Mouse (Mus musculus) G1E-ER4 (cell line): ENCODE results near the gene Nhlrc4. TPM values are rescaled to one million over a fixed set of nuclear protein-coding genes. Genes with fewer than 3 reads are reported as not detected.

Experiments
- GATA1 ChIP-seq: IDR thresholded peaks from one replicate; pipeline ENCODE4 v1.8.0; 2012; ENCODE audit warnings: low read length, inconsistent platforms
- polyA plus RNA-seq: library from polyadenylated mRNA; stranded (reverse); fragments of >175 nt; gene quantifications from 2 replicates; pipeline ENCODE4 v1.2.3, GENCODE M21; 2012

The Nhlrc4 gene
- polyA plus RNA-seq, 1 experiment, result 0.31 TPM

DNA sequence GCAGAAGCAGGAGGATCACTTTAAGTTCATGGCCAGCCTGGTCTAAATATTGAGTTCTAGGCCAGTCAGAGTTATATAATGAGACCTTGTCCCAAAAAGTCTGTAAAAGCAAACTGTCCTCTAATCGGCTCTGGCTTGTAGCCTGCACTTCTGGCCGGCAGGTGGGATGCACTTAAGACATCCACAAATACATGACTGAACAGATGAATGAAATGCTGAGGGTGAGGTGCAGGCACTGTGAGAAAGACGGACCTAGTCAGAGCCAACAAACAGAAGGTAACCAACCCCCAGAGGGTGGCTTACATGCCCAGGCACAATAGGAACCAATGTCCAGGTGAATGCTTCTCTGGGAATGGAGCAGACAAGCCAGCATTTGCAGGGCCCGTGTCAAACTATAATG lies 30.5 kb downstream of the Nhlrc4 start:
- no peak for TF ChIP-seq GATA1

DNA sequence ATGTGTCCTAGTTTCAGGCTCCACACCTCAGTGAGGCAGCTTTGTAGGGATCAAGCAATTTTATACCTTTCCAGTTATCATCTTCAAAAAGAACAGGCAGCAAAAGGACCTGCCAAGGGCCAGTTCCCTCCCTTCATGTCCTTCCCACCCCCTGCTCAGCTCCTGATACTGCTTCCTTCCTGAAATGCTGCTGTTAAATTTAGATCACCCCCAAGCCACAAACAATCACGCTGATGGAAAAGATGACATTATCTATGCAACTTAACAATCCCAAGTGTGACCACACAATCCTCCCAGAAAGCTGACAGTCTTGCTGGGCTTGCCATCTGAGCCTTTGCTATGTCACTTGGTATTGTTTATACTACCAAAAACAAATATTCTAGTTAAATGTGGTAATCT lies 30.9 kb downstream of the Nhlrc4 start:
- peak; percentile 43 for TF ChIP-seq GATA1

DNA sequence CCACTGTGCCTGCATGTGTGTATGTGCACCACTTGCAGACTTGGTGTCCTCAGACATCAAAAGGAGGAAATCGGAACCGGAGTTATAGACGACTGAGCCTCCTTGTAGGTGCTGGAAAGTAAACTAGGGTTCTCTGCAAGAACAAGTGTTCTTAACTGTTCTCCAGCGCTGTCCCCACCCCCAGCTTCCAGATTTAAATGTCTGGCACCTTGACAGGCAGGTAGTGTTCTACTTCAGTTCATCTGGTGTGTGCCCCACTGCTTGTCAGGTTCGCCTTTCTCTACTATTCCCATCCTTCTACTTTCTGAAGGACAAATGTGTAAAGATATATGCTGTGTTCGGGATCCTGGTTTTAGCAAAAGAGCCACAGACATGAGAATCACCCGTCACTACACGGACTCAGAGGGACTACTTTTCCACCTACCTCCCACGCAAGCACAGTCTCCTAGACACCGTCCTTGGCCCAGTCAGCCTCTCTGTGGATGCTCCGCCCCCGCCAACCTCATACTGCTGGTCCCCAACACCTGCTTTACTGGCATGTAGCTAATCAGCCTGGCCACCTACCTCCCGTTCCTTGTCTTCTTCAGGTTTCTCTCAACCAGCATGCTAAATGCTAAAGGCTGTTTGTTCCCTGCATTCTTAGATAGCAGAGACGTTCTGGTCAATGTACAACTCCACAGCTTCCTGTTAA lies 31.4 kb downstream of the Nhlrc4 start:
- TF ChIP-seq GATA1, result no peak

DNA sequence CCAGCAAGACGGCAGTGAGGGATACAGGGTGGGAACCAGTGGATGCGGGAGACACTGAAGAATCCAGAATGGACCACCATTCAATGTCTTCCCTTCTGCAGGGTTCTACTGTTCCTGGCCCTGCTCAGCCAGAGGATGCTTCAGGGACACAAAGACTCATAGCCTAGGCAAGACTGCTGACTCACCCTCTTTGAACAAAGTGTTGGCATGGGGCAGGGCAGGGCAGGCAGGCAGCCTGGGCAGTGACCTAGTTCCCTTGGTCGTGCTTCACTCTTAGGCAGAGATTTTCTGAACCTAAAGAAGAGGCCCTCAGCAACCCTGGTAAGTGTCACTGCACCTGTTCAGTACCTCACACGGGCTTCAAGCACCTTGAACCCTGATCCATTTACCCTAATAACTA lies 32.9 kb downstream of the Nhlrc4 start:
- TF ChIP-seq GATA1, result no peak

DNA sequence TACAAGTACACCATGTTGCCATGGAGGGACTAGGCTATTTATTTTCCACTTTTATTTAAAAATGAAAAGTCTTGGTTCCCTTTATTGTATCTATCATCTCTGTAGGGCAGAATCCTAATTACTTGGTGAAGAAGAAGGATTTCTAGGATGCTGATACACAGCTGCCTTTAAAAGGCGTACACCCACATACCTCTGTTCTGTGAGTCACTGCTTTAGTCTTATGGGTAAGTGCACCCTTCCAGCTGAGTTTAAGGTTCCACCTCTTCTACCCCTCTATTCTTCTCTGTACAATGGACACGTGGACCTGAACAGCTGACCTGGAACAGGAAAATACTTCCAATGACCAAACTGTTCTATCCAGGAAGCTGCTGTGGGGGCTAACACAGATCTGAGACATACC lies 37.1 kb downstream of the Nhlrc4 start:
- TF ChIP-seq GATA1, result no peak

DNA sequence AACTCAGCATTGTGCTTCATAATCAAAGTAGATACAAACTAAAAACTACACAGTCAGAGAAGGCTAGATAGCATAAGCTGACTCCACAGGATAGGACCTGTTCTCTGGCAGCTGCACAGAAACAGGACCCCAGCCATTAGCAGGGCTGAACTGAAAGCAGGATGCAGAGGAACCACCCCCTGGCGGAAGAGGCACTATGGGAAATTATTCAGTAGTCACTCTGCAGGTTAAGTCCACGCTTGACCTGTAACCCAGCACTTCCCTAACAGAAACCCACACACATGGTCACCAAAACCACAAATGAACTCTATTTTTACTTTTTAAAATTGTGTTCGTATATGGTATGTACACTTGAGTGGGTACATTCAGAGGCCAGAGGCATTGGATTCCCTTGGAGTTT lies 41.7 kb downstream of the Nhlrc4 start:
- no peak for TF ChIP-seq GATA1

DNA sequence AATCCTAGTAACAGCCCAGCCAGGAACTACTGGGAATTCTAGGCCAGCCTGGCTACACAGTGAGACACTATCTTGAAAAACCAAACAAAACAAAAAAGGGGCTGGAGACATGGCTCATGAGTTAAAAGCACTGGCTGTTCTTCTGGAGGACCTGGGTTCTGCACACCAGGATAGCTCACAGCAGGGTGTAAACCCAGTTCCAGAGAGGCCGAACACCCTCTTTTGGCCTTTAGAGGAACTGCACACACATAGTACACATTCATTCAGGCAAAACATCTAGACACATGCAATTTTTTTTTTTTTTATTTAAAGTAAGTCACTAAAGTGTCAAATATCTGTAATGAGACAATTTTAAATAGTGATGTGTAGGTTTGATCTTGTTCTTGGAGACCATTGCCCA lies 44.6 kb downstream of the Nhlrc4 start:
- TF ChIP-seq GATA1, result no peak

DNA sequence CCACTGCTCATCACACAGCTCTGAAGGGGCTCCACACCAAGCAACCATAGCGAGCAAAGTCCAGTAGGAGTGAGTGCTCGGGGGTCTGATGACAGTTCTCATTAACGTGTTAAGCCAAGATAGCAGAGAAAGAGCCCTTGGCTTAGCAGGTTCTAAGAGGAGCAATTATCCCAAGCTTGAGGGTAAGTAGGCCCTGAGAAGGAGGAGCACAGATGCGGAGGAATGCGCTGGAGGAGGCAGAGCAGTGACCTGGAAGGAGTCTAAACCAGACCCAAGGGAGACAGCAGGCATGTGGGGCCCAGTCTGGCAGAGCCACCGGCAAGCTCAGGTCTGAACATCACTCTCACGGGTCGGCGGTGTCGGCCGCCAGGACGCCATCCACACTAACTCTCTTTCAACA lies 48.9 kb downstream of the Nhlrc4 start:
- TF ChIP-seq GATA1, result no peak

DNA sequence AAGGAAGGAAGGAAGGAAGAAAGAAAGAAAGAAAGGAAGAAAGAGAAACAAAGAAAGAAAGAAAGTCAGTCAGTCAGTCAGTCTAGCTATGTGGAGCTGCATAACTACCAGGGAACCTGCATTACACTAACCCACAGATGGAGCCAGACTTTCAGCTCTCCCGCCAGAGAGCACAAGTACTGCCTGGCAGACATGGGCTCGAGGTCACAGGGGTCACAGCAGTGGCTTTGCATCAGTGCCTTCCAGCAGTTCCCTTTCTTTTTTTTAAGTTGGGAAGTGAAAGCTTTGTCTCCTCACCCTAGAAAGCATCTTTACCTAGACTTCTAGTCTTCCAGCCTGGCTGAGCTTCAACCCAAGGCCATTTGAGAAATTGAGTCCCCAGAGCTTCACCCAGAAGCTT lies 49.3 kb downstream of the Nhlrc4 start:
- TF ChIP-seq GATA1, result no peak

DNA sequence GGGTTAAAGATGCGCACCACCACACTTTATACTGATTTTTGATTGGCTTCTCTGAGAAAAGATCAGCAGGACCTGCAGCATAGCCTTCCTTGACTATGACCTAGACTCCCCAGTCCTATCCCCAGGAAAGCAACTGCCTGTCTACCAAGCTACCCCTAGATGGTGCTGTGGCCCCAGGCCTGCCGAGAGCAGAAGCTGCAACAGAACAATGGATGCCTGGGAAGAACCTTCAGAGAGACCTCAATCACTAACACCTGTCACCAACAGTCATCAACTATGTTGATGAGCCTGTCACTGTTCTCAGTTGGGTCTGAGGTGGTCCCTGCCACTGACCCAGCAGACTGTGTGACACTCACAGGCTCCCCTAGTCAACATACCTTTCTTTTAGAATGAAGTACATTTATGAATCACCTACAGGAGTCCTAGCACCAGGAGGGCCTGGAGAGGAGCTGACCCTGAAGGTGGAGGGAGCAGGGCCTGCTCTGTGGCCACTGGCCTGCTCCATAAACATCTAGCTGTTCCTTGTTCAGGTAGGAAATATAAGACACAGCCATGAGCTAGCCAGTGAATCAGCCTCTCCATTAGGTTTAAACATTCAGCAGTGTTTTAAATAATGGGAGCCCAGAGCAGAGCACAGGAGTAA lies 50.7 kb downstream of the Nhlrc4 start:
- TF ChIP-seq GATA1, result no peak

Other genes starting within 250 kb of the Nhlrc4 start
- not detected in 2 replicates for gene Gng13, start 227.8 kb downstream of the Nhlrc4 start, polyA plus RNA-seq
- gene Chtf18, start 217.5 kb downstream of the Nhlrc4 start, polyA plus RNA-seq, result 75.4 and 82.7 TPM in 2 replicates
- gene Rpusd1, start 217.3 kb downstream of the Nhlrc4 start, polyA plus RNA-seq, result 41.1 and 46.1 TPM in 2 replicates
- gene Mslnl, start 208.9 kb downstream of the Nhlrc4 start, polyA plus RNA-seq, result not detected in 2 replicates
- not detected in 2 replicates for gene Msln, start 190.6 kb downstream of the Nhlrc4 start, polyA plus RNA-seq
- 17.0 and 20.0 TPM in 2 replicates for gene Narfl, start 171.2 kb downstream of the Nhlrc4 start, polyA plus RNA-seq
- 31.3 and 32.7 TPM in 2 replicates for gene Haghl, start 159.3 kb downstream of the Nhlrc4 start, polyA plus RNA-seq
- gene Ccdc78, start 158.4 kb downstream of the Nhlrc4 start, polyA plus RNA-seq, result 0.04 TPM in 1 of 2 replicates, not detected in the other
- 28.7 and 30.6 TPM in 2 replicates for gene Fam173a, start 152.1 kb downstream of the Nhlrc4 start, polyA plus RNA-seq
- not detected in 2 replicates for gene AC134908.4, start 149.3 kb downstream of the Nhlrc4 start, polyA plus RNA-seq
- 182 and 238 TPM in 2 replicates for gene Metrn, start 147.8 kb downstream of the Nhlrc4 start, polyA plus RNA-seq
- not detected in 2 replicates for gene Fbxl16, start 135.9 kb downstream of the Nhlrc4 start, polyA plus RNA-seq
- 4.2 and 10.5 TPM in 2 replicates for gene Wdr24, start 121.3 kb downstream of the Nhlrc4 start, polyA plus RNA-seq
- 0.11 TPM in 2 replicates for gene Jmjd8, start 116.1 kb downstream of the Nhlrc4 start, polyA plus RNA-seq
- 90.4 and 95.1 TPM in 2 replicates for gene Stub1, start 111.6 kb downstream of the Nhlrc4 start, polyA plus RNA-seq
- gene Rhbdl1, start 107.7 kb downstream of the Nhlrc4 start, polyA plus RNA-seq, result 1.9 and 2.4 TPM in 2 replicates
- gene Gm20683, start 103.2 kb downstream of the Nhlrc4 start, polyA plus RNA-seq, result 10.1 and 12.3 TPM in 2 replicates
- gene Rhot2, start 100.1 kb downstream of the Nhlrc4 start, polyA plus RNA-seq, result 207 and 251 TPM in 2 replicates
- gene Wdr90, start 83.5 kb downstream of the Nhlrc4 start, polyA plus RNA-seq, result 6.9 and 14.5 TPM in 2 replicates
- gene Mcrip2, start 76.2 kb downstream of the Nhlrc4 start, polyA plus RNA-seq, result 175 and 225 TPM in 2 replicates
- 67.3 and 82.1 TPM in 2 replicates for gene Mettl26, start 69.9 kb downstream of the Nhlrc4 start, polyA plus RNA-seq
- gene Wfikkn1, start 64.1 kb downstream of the Nhlrc4 start, polyA plus RNA-seq, result 1.6 and 1.9 TPM in 2 replicates
- 12.9 and 13.4 TPM in 2 replicates for gene Rab40c, start 25.2 kb downstream of the Nhlrc4 start, polyA plus RNA-seq
- gene Pigq, start within 50 bp of the Nhlrc4 start, polyA plus RNA-seq, result 89.1 and 149 TPM in 2 replicates
- gene A930017K11Rik, start 7.6 kb upstream of the Nhlrc4 start, polyA plus RNA-seq, result 0.12 and 0.15 TPM in 2 replicates
- 46.6 and 49.5 TPM in 2 replicates for gene Capn15, start 40.8 kb upstream of the Nhlrc4 start, polyA plus RNA-seq
- gene Rab11fip3, start 124.6 kb upstream of the Nhlrc4 start, polyA plus RNA-seq, result 12.7 and 17.0 TPM in 2 replicates
- gene Decr2, start 145.4 kb upstream of the Nhlrc4 start, polyA plus RNA-seq, result 0.24 and 0.41 TPM in 2 replicates
- gene Nme4, start 150.6 kb upstream of the Nhlrc4 start, polyA plus RNA-seq, result 120 and 155 TPM in 2 replicates
- gene Tmem8, start 168.3 kb upstream of the Nhlrc4 start, polyA plus RNA-seq, result 1.8 and 2.1 TPM in 2 replicates
- gene Mrpl28, start 178.5 kb upstream of the Nhlrc4 start, polyA plus RNA-seq, result 257 and 305 TPM in 2 replicates
- gene Axin1, start 193.7 kb upstream of the Nhlrc4 start, polyA plus RNA-seq, result 45.3 and 47.1 TPM in 2 replicates